Mouse (Mus musculus) spleen, adult 2 months (tissue): Measurements from ENCODE around the gene Rasgef1b.

Experiments used
- CTCF ChIP-seq: fragments of 200-500 bp; IDR thresholded peaks from 2 replicates; pipeline ENCODE4 v1.5.1; 2011; ENCODE audit warnings: mild to moderate bottlenecking, inconsistent platforms; ENCODE audit not compliant: insufficient read depth, insufficient read length, insufficient replicate concordance; ENCODE audit errors: extremely low read depth
- POLR2A ChIP-seq: fragments of 200-500 bp; IDR thresholded peaks from 2 replicates; pipeline ENCODE4 v1.6.1; 2011; ENCODE audit warnings: low read depth, low read length, inconsistent platforms

DNA sequence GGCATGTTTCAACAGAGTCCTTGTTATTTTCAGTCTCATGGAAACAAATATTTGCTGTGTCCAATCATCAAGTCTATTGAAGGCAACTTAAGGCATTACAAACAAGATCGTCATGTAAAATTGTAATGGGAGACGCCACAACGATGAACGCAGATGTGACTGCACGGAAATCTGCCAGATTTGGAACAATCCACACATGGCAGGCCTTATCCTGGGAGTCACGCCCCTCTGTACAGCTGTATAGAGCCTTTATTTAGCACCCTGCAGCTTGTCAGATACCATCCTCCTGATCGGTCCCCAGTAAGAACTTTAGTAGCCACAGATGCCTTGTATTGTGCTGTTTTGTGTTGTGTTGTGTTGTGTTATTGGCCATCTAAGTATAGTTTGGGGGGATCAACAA is 222.8 kb downstream of the Rasgef1b start:
- TF ChIP-seq POLR2A = no peak
- no peak for TF ChIP-seq CTCF
